Mouse (Mus musculus) subcutaneous adipose tissue, adult 2 months (tissue): ENCODE data around the gene Iars2. TPM values are rescaled to one million over a fixed set of nuclear protein-coding genes. Genes with fewer than 3 reads are reported as not detected.

ENCODE experiments used
- polyA plus RNA-seq: library from polyadenylated mRNA; depleted of rRNA; stranded (reverse); fragments of >200 nt; gene quantifications from 2 replicates; pipeline ENCODE4 v1.2.3, GENCODE M21; 2012; ENCODE audit warnings: low replicate concordance; rRNA removed

Iars2 gene
- 39.9 and 51.1 TPM in 2 replicates for polyA plus RNA-seq

GRCm38 (mm10) chr1:185328721-185329610 is at the start of gene Iars2:
TSS of gene Iars2 (minus strand) at chr1:185329396.

GRCm38 (mm10) chr1:185362677-185363520 is 33.7 kb upstream of the Iars2 start, which contains the start of gene Eprs:
TSS of gene Eprs (plus strand) at chr1:185363044.

GRCm38 (mm10) chr1:185331983-185332430 is 2.8 kb upstream of the Iars2 start, which contains the start of gene Bpnt1:
TSS of gene Bpnt1 (plus strand) at chr1:185332149.

Other genes starting within 250 kb of the Iars2 start
- gene Rab3gap2, start 125.3 kb downstream of the Iars2 start, polyA plus RNA-seq: 25.7 and 26.9 TPM in 2 replicates
- 82.3 and 97.8 TPM in 2 replicates for gene Bpnt1, start 2.8 kb upstream of the Iars2 start, polyA plus RNA-seq
- 15.8 and 19.9 TPM in 2 replicates for gene Eprs, start 33.6 kb upstream of the Iars2 start, polyA plus RNA-seq
- gene Slc30a10, start 125.5 kb upstream of the Iars2 start, polyA plus RNA-seq: not detected in 2 replicates